Mouse (Mus musculus): ENCODE data around the gene Ctrb1.

- TF ChIP-seq CTCF (IDR thresholded peaks at IDR 0.05; ENCODE audit: low read depth, low read length) (no peak), GATA1 (IDR thresholded peaks at IDR 0.05; ENCODE audit: borderline replicate concordance, low read length) (no peak), POLR2AphosphoS5 (IDR thresholded peaks at IDR 0.05; ENCODE audit: insufficient replicate concordance, low read depth, low read length) (no peak), GATA2 (IDR thresholded peaks at IDR 0.05; ENCODE audit: borderline replicate concordance, low read depth, low read length) (no peak)
Measured at GRCm38 (mm10) chr8:111718937-111719336, 28.1 kb upstream of the Ctrb1 start.

Data from G1E (cell line).